Mouse (Mus musculus) forebrain, embryonic 16.5 days (tissue): ENCODE data around the gene Per1. TPM values are rescaled to one million over a fixed set of nuclear protein-coding genes. Genes with fewer than 3 reads are reported as not detected.

Experiments
- ATAC-seq: fragments of 200-750 bp; cut with Nextera tagmentation; 2 replicates; pipeline ENCODE4 v1.8.0; 2017; ENCODE audit warnings: mild to moderate bottlenecking, moderate library complexity
- H3K27ac ChIP-seq: fragments of 300-500 bp; sonication (generic); 2 replicates; pipeline ENCODE4 v1.5.1; 2014; ENCODE audit warnings: low read length, control low read depth
- H3K27me3 ChIP-seq: fragments of 300-500 bp; sonication (generic); replicated peaks from 2 replicates; pipeline ENCODE4 v1.6.1; 2014; ENCODE audit warnings: low read length; ENCODE audit not compliant: control insufficient read depth, insufficient read depth
- H3K36me3 ChIP-seq: fragments of 300-500 bp; sonication (generic); 2 replicates; pipeline ENCODE4 v1.6.1; 2014; ENCODE audit not compliant: control insufficient read depth, insufficient read depth
- H3K4me1 ChIP-seq: fragments of 300-500 bp; sonication (generic); replicated peaks from 2 replicates; pipeline ENCODE4 v1.6.1; 2014; ENCODE audit warnings: low read length; ENCODE audit not compliant: control insufficient read depth, insufficient read depth
- H3K4me2 ChIP-seq: fragments of 300-500 bp; sonication (generic); 2 replicates; pipeline ENCODE4 v1.6.1; 2014; ENCODE audit warnings: mild to moderate bottlenecking, low read length, control low read depth
- H3K4me3 ChIP-seq: fragments of 300-500 bp; sonication (generic); replicated peaks from 2 replicates; pipeline ENCODE4 v1.5.1; 2014; ENCODE audit warnings: mild to moderate bottlenecking, low read length, control low read depth
- H3K9ac ChIP-seq: fragments of 300-500 bp; sonication (generic); replicated peaks from 2 replicates; pipeline ENCODE4 v1.6.1; 2014; ENCODE audit warnings: low read depth, low read length, control low read depth
- H3K9me3 ChIP-seq: fragments of 300-500 bp; sonication (generic); 2 replicates; pipeline ENCODE4 v1.6.1; 2016; ENCODE audit warnings: low read length; ENCODE audit not compliant: control insufficient read depth
- WGBS: fragments of 180-500 bp; shearing (Covaris S2); extraction: QIAGEN DNeasy Blood & Tissue Kit; methylation state at CpG from one replicate; pipeline ENCODE4 v1.1.7; 2014; 5-methylcytosine and 5-hydroxymethylcytosine counted together
- polyA plus RNA-seq: library from polyadenylated mRNA; unstranded; fragments of >200 nt; fragmentation: Nextera tagmentation; extraction: Ambion mirVana; gene quantifications from 2 replicates; pipeline ENCODE4 v1.2.1, GENCODE M21; 2015

Per1 gene
- polyA plus RNA-seq, 1 experiment from 2014 or later = 11.8 TPM

DNA sequence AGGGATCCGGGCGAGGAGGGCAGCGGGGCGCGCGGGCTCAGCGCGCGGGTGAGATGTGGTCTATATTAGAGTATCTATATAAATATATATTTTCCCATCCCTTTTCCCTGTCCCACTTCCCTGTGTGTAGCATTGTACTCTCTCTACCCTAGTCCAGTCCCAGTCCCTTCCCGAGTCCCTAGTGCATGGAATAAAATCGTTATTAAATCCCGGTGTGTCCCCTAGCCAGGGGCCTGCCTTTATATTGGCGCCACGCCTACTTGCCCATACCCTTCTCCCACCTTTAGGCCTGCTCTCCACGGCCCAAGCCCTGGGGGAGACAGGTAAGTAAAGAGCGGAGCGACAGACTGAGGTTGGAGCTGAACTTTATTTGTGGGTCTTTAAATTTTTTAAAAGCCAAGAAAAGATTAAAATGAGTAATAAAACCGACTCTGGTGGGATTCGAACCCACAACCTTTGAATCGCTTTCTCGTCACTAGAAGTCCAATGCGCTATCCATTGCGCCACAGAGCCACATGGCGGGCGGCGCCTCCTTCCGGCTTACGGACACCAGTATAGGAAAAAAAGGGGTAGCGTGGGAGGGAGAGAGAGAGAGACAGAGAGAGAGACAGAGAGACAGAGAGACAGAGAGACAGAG lies 28.2 kb downstream of the Per1 start:
- no peak; the same call in 1 of the 2 replicates for ATAC-seq
- Histone ChIP-seq H3K4me3 (peak overlapping the region; percentile 80), H3K36me3 (no peaks in the 10 kb centered on the region), H3K27ac (peak overlapping the region; percentile 71), H3K9ac (peak overlapping the region; percentile 74), H3K9me3 (no peaks in the 10 kb centered on the region), H3K4me1 (peaks cover 35% of the 10 kb centered on the region), H3K4me2 (peak overlapping the region; percentile 76), H3K27me3 (peaks cover 4% of the 10 kb centered on the region; the same call in 1 of the 2 replicates)
- WGBS = under 1% methylated on average over 29 of the region's 29 CpGs

DNA sequence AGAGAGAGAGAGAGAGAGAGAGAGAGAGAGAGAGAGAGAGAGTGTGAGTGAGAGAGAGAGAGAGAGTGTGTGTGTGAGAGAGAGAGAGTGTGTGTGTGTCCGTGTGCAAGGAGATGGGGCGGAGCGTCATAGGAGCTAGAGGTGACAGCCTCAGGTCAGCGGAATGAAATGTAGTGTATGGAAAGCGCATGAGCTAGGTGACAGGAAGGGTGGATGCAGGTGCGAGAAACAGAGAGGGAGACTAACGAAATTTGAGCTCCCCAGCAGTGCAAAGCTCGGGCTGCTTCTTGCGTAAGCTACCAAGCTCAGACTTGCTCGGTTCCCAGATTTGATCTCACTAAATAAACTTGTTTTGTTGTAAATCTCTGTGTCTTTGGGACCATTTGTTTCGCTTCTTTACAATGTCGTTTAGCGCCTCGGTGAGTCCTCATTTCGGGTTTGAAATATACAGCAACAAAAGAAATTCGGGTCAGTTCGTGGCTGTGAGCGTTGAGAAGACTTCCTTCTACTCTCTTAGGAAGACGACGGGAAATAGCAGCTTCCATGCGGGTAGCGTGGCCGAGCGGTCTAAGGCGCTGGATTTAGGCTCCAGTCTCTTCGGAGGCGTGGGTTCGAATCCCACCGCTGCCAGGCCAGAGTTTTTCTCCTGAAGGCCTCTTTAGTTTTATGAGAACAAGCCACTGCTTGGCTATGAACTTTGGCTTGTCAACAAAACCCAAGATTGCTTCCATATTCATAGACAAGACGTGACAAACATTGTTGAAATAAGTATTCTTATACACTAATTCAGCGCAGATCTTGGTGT lies 28.9 kb downstream of the Per1 start:
- under 1% methylated on average over 31 of the region's 31 CpGs for WGBS
- peaks cover 33% of the 10 kb centered on the region for H3K4me1 ChIP-seq
- H3K36me3 ChIP-seq = no peaks in the 10 kb centered on the region
- peak; percentile 73 for ATAC-seq
- H3K4me2 ChIP-seq = peak overlapping the region; percentile 76
- peak overlapping the region; percentile 58 for H3K27ac ChIP-seq
- H3K9me3 ChIP-seq = no peaks in the 10 kb centered on the region
- H3K27me3 ChIP-seq = peaks cover 6% of the 10 kb centered on the region; the same call in 1 of the 2 replicates
- peak overlapping the region; percentile 23 for H3K9ac ChIP-seq
- H3K4me3 ChIP-seq = peak overlapping the region; percentile 80

DNA sequence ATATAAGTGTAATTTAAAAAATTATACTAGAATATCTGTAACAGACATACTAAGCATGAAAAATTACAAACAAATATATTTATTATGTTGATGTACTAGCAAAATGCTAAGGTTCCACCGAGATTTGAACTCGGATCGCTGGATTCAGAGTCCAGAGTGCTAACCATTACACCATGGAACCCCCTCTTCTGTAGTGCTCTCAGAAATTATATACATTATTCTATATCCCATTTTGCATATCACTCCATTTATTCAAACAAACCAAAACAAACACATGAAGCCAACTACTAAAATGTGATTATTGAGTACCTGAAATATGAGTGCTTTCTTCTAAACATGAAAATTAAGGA lies 29.5 kb downstream of the Per1 start:
- WGBS = 0% methylated on average over 3 of the region's 3 CpGs
- H3K27me3 ChIP-seq = peaks cover 6% of the 10 kb centered on the region; the same call in 1 of the 2 replicates
- H3K27ac ChIP-seq = no peak overlapping the region
- no peak overlapping the region for H3K9ac ChIP-seq
- no peaks in the 10 kb centered on the region for H3K9me3 ChIP-seq
- no peak overlapping the region for H3K4me3 ChIP-seq
- no peaks in the 10 kb centered on the region for H3K36me3 ChIP-seq
- H3K4me1 ChIP-seq = peaks cover 30% of the 10 kb centered on the region
- H3K4me2 ChIP-seq = no peak overlapping the region
- ATAC-seq = peak; percentile 44

DNA sequence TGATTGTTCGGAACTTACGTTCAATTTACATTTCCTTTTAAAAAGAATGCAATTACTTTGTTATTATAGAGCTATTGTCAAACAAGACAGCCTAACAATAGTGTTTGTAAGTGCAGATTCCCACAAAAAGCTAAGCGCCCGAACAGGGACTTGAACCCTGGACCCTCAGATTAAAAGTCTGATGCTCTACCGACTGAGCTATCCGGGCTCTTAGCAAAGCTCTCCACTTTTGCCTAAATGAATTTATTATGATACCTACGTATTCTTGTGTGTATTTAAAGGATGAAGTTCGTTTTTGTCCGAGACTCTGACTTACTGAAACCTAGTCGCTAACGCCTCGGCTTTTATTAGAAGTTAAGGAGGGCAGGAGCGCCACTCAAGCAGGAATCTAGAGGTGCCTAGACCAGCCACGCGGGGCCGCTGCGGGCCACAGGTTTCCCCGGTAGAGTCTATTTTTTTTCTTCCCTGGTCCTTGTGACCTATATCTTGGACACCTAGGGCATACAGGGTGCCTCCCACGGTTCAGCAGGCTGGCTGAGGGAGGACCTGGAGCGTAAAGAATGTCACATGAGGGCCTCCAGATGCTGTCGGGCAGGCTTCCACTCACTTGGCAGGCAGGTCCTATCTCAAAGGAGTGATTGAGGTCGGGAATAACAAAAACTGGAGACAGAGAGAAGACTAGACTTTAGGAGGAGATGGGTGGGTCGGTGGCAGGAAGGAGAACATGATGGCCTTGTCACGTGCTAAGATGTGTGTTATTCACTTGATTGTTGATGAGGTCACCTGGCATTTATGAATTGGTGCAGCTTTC lies 30.2 kb downstream of the Per1 start:
- H3K27me3 ChIP-seq = peaks cover 6% of the 10 kb centered on the region

DNA sequence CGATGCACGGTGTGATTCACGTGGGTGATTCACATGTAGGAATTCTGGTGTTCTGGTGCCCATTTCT lies 30.7 kb downstream of the Per1 start, which contains the start of gene Aloxe3:
Gene Aloxe3, plus strand, starts transcription at position 45 of the 67 bp plus-strand sequence.
- peak within 1 kb of the TSS; percentile 74 for H3K27ac ChIP-seq

More for the DNA sequence above, 30.2 kb downstream of the Per1 start:
- peak; percentile 49 for ATAC-seq
- Histone ChIP-seq H3K36me3 (no peaks in the 10 kb centered on the region), H3K4me2 (peak overlapping the region; percentile 71), H3K9ac (peak overlapping the region; percentile 63), H3K27ac (peak overlapping the region; percentile 74), H3K4me1 (peaks cover 24% of the 10 kb centered on the region), H3K4me3 (peak overlapping the region; percentile 73), H3K9me3 (no peaks in the 10 kb centered on the region)
- under 1% methylated on average over 24 of the region's 24 CpGs for WGBS

DNA sequence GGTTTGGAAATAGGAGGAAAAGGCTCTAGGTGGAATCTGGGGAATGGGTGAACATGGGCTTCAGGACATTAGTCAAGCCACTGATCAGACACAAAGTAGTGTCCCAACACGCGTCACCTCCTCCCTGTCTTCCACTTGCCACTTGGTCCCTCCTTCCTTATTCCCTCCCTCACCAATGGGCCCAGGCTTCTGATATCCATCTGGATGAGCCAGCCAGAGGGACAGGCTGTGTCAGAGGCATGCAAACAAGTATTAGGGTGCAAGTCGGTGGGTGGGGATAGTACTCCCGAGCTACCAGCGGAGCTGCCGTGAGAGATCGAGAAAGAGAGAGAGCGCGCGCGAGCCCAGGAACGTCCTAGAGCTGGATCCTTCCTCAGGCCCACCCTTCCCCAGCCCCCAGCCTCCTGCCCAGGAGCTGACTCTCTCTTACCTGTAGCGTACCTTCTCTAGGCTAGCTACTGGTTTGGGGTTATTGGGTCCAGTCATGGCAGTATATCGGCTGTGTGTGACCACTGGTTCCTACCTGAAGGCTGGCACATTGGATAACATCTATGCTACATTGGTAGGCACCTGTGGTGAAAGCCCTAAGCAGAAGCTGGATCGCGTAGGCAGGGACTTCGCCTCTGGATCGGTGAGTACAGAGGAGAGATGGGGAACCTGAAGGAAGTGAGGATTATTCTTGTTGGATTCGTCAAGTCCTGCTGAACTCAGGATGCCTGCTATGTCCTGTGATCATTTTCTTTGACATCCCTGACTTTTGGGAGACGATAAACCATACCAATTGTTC lies 31.1 kb downstream of the Per1 start:
- Histone ChIP-seq H3K27me3 (peaks cover 3% of the 10 kb centered on the region; the same call in 1 of the 2 replicates), H3K9me3 (no peaks in the 10 kb centered on the region), H3K4me1 (peaks cover 17% of the 10 kb centered on the region), H3K27ac (no peak overlapping the region), H3K9ac (peak overlapping the region; percentile 63), H3K4me3 (peak overlapping the region; percentile 73), H3K4me2 (peak overlapping the region; percentile 71), H3K36me3 (no peaks in the 10 kb centered on the region)
- ATAC-seq = no peak
- WGBS = 12% methylated on average over 20 of the region's 20 CpGs

More for the DNA sequence above, 30.7 kb downstream of the Per1 start, which contains the start of gene Aloxe3:
- no peak for ATAC-seq
- Histone ChIP-seq H3K4me2 (peak within 1 kb of the TSS; percentile 71), H3K4me1 (peaks cover 20% of the 10 kb centered on the region), H3K27me3 (peaks cover 3% of the 10 kb centered on the region), H3K9me3 (no peaks in the 10 kb centered on the region), H3K9ac (peak within 1 kb of the TSS; percentile 63), H3K36me3 (no peaks in the 10 kb centered on the region), H3K4me3 (peak within 1 kb of the TSS; percentile 73)
- 3% methylated on average over 3 of the region's 3 CpGs for WGBS

DNA sequence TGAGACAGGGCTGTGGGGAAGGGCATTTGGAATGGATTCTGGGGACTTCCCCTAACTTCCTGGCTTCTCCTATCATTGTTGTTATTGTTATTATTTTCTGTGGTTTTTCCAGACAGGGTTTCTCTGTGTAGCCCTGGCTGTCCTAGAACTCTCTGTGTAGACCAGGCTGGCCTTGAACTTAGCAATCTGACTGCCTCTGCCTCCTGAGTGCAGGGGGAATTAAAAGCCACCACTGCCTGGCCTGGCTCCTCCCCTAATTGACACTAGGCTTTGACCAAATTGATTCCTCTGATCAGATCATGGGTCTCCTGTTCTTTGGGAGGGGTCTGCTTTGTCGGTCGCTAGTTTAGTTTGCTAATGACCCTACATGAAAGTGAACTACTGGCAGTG lies 31.7 kb downstream of the Per1 start:
- no peak overlapping the region for H3K27ac ChIP-seq
- H3K4me1 ChIP-seq = peaks cover 12% of the 10 kb centered on the region
- ATAC-seq = no peak
- peak overlapping the region; percentile 73 for H3K4me3 ChIP-seq
- H3K36me3 ChIP-seq = no peaks in the 10 kb centered on the region
- peak overlapping the region; percentile 71 for H3K4me2 ChIP-seq
- H3K9me3 ChIP-seq = no peaks in the 10 kb centered on the region
- WGBS = 51% methylated on average over 2 of the region's 2 CpGs
- H3K27me3 ChIP-seq = peaks cover 3% of the 10 kb centered on the region; the same call in 1 of the 2 replicates
- no peak overlapping the region for H3K9ac ChIP-seq

DNA sequence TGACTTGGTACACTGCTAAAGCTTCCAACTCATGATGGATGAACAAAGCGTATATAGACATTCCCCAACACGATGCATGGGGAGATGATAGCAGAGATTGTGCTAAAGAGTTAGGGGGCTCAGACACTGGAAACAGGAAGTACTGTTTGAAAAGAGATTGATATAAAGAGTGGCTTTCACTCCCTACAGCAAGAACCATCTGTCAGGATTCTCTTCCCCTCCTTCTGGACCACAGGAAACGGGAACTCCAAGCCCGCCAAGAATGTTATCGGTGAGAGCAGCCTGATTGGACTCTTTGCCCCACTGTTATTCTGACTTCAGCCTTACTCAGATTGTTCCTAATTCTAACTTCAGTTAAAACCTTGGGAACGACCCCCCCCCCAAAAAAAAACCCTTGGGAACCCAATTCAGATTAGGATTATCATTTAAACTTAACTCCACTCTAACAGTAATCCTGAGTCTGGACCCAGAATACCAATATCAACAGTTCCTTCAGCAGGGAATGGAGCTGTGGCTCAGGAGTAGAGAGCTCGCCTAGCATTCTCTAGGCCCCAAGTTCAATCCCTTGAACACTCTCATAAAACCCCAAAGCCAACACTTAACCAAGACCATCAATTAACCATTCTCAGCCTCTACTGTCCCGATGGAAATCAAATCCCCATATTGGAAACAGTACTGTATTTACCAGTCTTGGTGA lies 33.6 kb downstream of the Per1 start:
- Histone ChIP-seq H3K9ac (no peak overlapping the region), H3K4me1 (peaks cover 12% of the 10 kb centered on the region), H3K4me2 (no peak overlapping the region), H3K27me3 (peaks cover 3% of the 10 kb centered on the region; the same call in 1 of the 2 replicates), H3K27ac (no peak overlapping the region), H3K4me3 (no peak overlapping the region), H3K36me3 (no peaks in the 10 kb centered on the region), H3K9me3 (no peaks in the 10 kb centered on the region)
- 75% methylated on average over 8 of the region's 8 CpGs for WGBS
- ATAC-seq = no peak
